Mouse (Mus musculus): Measurements from ENCODE around the gene Hspa4l. TPM values are rescaled to one million over a fixed set of nuclear protein-coding genes. Genes with fewer than 3 reads are reported as not detected.

Hspa4l gene
- polyA plus RNA-seq (2014; fragmentation: Illumina TruSeq; extraction: RNeasy Lipid Tissue Mini Kit (QIAGEN cat#74804); ENCODE audit: low read depth, low replicate concordance): 2,915 TPM

DNA sequence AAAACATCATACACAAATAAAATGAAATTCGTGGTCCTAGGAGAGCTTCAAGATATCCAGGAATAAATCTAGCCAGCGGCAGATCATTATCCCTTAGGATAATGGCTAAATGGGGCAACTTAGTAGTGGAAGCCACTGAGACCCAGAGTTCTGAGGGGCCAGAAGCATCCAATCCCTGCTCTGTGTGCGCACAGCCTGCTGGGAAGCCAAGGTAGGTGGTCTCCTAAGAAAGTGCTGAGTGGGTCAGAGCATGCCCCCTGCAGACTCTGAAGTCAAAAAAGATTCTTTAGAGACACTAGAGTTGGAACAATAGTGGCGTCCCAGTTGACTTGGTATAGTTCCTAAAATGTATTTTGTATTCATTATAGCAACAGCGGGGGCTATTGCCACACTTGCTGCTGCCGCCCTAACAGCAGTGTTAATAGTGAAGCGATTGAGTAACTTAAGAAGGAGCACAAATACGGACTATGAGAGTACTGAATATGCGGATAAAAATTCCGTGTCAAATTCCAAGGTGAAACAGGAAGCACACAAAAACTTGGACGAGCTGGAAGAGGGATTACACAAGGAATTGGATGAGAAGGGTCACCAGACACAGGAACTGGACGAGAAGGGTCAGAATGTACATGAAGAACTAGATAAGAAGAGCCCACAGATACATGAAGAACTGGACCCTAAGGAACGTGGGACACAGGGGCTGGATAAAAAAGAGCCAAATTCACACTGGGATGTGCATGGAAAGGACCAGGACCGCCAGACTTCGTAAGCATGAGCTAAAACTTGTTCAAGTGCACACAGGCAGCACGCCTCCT is at the start of gene Hspa4l:
Gene Hspa4l (plus strand): TSS at position 472 of the 812 bp plus-strand sequence.

DNA sequence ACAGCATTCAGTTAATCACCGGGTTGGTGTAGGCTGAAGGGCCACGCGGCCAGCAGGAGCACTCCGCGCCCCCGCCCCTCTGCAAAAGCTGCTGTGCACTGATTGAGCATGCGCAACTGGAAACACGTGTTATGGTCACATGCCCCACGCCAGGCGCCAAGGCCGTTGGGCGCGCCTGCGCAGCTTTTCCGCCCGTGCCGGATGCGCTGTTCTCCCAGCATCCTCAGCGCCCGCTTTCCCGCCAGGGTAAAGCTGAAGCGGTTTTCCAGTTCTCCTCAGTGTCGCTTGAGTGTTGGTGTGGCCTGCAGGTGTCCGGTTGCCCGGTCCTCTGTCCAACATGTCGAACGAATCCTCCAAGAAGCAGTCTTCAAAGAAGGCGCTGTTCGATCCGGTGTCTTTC is 35.6 kb upstream of the Hspa4l start, which contains the start of gene Slc25a31:
Gene Slc25a31 (plus strand): TSS at position 201 of the 400 bp plus-strand sequence.

DNA sequence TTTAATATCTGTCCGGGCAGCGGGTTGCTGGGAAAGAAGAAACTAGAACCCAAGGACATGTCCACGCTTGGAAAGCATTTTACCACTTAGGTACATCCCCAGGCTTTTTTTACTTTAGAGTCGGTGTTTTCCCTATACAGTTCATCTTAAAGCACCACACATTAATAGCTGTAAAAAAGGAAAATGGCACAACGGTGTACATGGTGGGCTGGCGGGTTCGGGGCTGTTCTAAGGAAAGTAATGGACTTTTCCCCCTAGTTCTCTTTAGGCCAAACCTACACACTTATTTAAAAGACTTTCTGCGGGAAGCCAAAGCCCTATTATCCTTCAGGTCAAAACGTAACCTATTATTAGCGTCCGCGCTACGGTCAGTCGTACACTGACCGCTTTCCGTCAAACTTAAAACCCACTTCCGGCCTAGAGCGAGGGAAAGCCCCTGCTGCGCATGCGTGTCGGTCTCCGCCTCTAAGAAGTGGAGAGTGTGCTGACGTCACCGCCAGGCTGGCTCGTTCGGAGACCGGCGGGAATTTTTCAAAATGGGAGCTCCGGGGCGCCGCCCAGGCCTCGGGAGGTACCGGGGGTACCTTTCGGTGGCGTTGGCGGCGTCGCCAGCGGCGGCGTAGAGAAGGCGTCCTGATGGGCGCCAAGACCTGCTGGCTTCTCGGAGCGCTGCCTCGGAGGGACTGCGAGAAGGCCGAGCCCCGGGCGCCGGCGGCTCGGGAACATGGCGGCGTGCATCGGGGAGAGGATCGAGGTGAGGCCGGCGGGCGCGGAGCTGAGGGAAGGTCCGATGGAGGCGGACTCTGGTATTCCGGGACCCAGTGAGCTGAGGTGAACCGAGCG is 55.5 kb downstream of the Hspa4l start, which contains the start of gene Plk4:
Gene Plk4 (plus strand): TSS at position 490 of the 843 bp plus-strand sequence.

Other genes starting within 250 kb of the Hspa4l start
- 3.9 TPM for gene Intu, start 213.2 kb upstream of the Hspa4l start, polyA plus RNA-seq (2014; fragmentation: Illumina TruSeq; extraction: RNeasy Lipid Tissue Mini Kit (QIAGEN cat#74804); ENCODE audit: low read depth, low replicate concordance)
- 104 TPM for gene Slc25a31, start 35.6 kb upstream of the Hspa4l start, polyA plus RNA-seq (2014; fragmentation: Illumina TruSeq; extraction: RNeasy Lipid Tissue Mini Kit (QIAGEN cat#74804); ENCODE audit: low read depth, low replicate concordance)
- 206 TPM for gene Plk4, start 55.5 kb downstream of the Hspa4l start, polyA plus RNA-seq (2014; fragmentation: Illumina TruSeq; extraction: RNeasy Lipid Tissue Mini Kit (QIAGEN cat#74804); ENCODE audit: low read depth, low replicate concordance)
- 9.2 TPM for gene Mfsd8, start 102.4 kb downstream of the Hspa4l start, polyA plus RNA-seq (2014; fragmentation: Illumina TruSeq; extraction: RNeasy Lipid Tissue Mini Kit (QIAGEN cat#74804); ENCODE audit: low read depth, low replicate concordance)
- gene Abhd18, start 102.5 kb downstream of the Hspa4l start, polyA plus RNA-seq (2014; fragmentation: Illumina TruSeq; extraction: RNeasy Lipid Tissue Mini Kit (QIAGEN cat#74804); ENCODE audit: low read depth, low replicate concordance): 39.7 TPM
- gene 1700034I23Rik, start 158.0 kb downstream of the Hspa4l start, polyA plus RNA-seq (2014; fragmentation: Illumina TruSeq; extraction: RNeasy Lipid Tissue Mini Kit (QIAGEN cat#74804); ENCODE audit: low read depth, low replicate concordance): 545 TPM
- 686 TPM for gene Larp1b, start 205.3 kb downstream of the Hspa4l start, polyA plus RNA-seq (2014; fragmentation: Illumina TruSeq; extraction: RNeasy Lipid Tissue Mini Kit (QIAGEN cat#74804); ENCODE audit: low read depth, low replicate concordance)